In the genomic region with DNA sequence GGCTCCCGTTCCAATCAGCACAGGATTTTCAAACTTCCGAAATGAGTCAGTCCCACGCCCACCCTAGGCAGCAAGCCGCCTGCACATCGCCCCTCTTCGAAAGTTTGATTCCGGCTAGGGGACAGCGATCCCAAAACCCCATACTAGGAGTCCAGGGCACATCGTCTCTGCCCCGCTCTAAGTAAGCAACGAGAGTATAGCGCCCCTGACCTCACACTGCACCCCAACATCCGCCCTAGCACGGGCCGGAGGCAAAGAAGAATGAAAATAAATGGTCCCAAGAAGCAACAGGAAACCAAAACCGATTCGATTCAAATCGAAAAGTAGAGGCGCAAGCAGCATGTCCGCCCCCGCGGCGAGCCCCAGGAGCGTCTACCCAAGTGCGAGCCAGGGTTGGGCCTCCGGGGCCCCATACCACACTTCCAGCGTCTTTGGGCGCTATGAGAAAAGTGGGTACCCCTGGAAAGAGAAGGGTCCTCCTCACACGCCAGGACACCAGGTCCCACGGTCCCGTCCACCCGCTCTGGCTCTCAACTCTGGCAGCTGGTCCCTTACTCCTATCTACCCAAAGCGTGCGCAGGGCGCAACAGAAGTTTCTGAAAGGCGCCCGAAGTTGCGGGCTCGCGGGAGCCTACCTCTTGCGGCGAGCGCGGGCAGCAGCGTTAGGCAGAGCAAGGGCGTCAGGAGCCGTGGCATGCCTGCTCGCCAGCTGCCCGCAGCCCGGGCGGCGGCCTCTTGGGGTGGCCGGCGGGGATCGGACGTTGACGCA, we compare ENCODE assay signal across 8 mouse cellular contexts. TPM values are rescaled to one million over a fixed set of nuclear protein-coding genes. Genes with fewer than 3 reads are reported as not detected.
A peak's percentile ranks its signal among the peaks of the same experiment; 100 is the strongest.
DNase-seq lines count a peak whose midpoint lies in the region; ATAC-seq and TF ChIP-seq lines count a peak whose summit lies in the region.

No protein-coding gene starts in this region.

- no peak for TF ChIP-seq POLR2A in bone marrow, adult 2 months (IDR thresholded peaks at IDR 0.05; ENCODE audit: borderline replicate concordance, control insufficient read depth, low read depth, low read length)
- TF ChIP-seq POLR2A in spleen, adult 2 months (IDR thresholded peaks at IDR 0.05; ENCODE audit: low read depth, low read length): no peak

- H3K36me3 ChIP-seq in kidney, embryonic 15.5 days: peaks cover 10% of the 10 kb centered on the region
- H3K36me3 ChIP-seq in liver, postnatal 0 days (replicated peaks; ENCODE audit: insufficient read depth, low read length): peaks cover 7% of the 10 kb centered on the region
- H3K36me3 ChIP-seq in spleen, adult 2 months (ENCODE audit: control insufficient read depth, insufficient read depth, low read length): no peaks in the 10 kb centered on the region

- no peaks in the 10 kb centered on the region for H3K27me3 ChIP-seq in kidney, embryonic 15.5 days
- peaks cover 12% of the 10 kb centered on the region; the same call in 1 of the 2 replicates for H3K27me3 ChIP-seq in liver, postnatal 0 days (ENCODE audit: insufficient read depth, low read length)
- H3K27me3 ChIP-seq in spleen, adult 2 months (ENCODE audit: control insufficient read depth, insufficient read depth, low read length): peaks cover 2% of the 10 kb centered on the region; the same call in 1 of the 2 replicates

- TF ChIP-seq EP300 in liver, postnatal 0 days (IDR thresholded peaks at IDR 0.05; ENCODE audit: low read depth): no peak

- DNase-seq in kidney, adult 11 months: no peak
- DNase-seq in heart, postnatal 36 days: peak; percentile 59 to 68
- peak; percentile 42 for DNase-seq in liver, postnatal 0 days
- DNase-seq in spleen, adult 2 months (ENCODE audit: low read depth in 1 of 2, low spot score in 2 of 2): peak; percentile 29 to 50
- no peak for DNase-seq in adipocyte (ENCODE audit: low spot score)
- DNase-seq in urinary bladder, postnatal 14 days (ENCODE audit: low spot score): no peak

- under 1% methylated on average over 57 of the region's 57 CpGs for WGBS in kidney, embryonic 15.5 days
- under 1% methylated on average over 57 of the region's 57 CpGs for WGBS in bone marrow, adult 2 months
- under 1% methylated on average over 56 of the region's 57 CpGs for WGBS in liver, postnatal 0 days (ENCODE audit: insufficient replicate concordance)
- WGBS in spleen, adult 2 months: under 1% methylated on average over 57 of the region's 57 CpGs

- TF ChIP-seq CTCF in bone marrow, adult 2 months (IDR thresholded peaks at IDR 0.05; ENCODE audit: control insufficient read depth, insufficient read depth, low read length): no peak
- TF ChIP-seq CTCF in liver, postnatal 0 days (IDR thresholded peaks at IDR 0.05; ENCODE audit: low read depth): no peak
- no peak for TF ChIP-seq CTCF in spleen, adult 2 months (IDR thresholded peaks at IDR 0.05; ENCODE audit: extremely low read depth, insufficient read depth, insufficient read length, insufficient replicate concordance)

- peak overlapping the region; percentile 80 for H3K4me2 ChIP-seq in kidney, embryonic 15.5 days
- peak overlapping the region; percentile 81 for H3K4me2 ChIP-seq in liver, postnatal 0 days (ENCODE audit: low read depth, low read length)

- ATAC-seq in kidney, embryonic 15.5 days (replicated peaks; ENCODE audit: low FRiP score): 0 out of 2 replicates have a peak, but pooled peaks have one; percentile 2
- ATAC-seq in liver, postnatal 0 days: peak; percentile 18

- peak overlapping the region; percentile 92 for H3K27ac ChIP-seq in kidney, embryonic 15.5 days
- H3K27ac ChIP-seq in bone marrow, adult 2 months (ENCODE audit: control insufficient read depth, insufficient read depth, low read depth, low read length, poor library complexity): peak overlapping the region; percentile 86
- H3K27ac ChIP-seq in liver, postnatal 0 days (ENCODE audit: low read depth): peak overlapping the region; percentile 81
- peak overlapping the region; percentile 94 for H3K27ac ChIP-seq in spleen, adult 2 months (ENCODE audit: insufficient read depth, low read length)

- H3K4me3 ChIP-seq in kidney, embryonic 15.5 days (replicated peaks): peak overlapping the region; percentile 62
- peak overlapping the region; percentile 90 for H3K4me3 ChIP-seq in bone marrow, adult 2 months (replicated peaks; ENCODE audit: control insufficient read depth, low read depth, low read length)
- peak overlapping the region; percentile 76 for H3K4me3 ChIP-seq in liver, postnatal 0 days (ENCODE audit: low read depth, low read length)
- peak overlapping the region; percentile 91 for H3K4me3 ChIP-seq in spleen, adult 2 months (ENCODE audit: extremely low read depth, insufficient read depth, insufficient read length)

- H3K9me3 ChIP-seq in kidney, embryonic 15.5 days (replicated peaks): no peaks in the 10 kb centered on the region
- H3K9me3 ChIP-seq in liver, postnatal 0 days (ENCODE audit: low read length): no peaks in the 10 kb centered on the region

- H3K4me1 ChIP-seq in kidney, embryonic 15.5 days: peaks cover 83% of the 10 kb centered on the region
- H3K4me1 ChIP-seq in bone marrow, adult 2 months (ENCODE audit: control insufficient read depth, insufficient read depth, low read length): peaks cover 6% of the 10 kb centered on the region; the same call in 1 of the 2 replicates
- H3K4me1 ChIP-seq in liver, postnatal 0 days (ENCODE audit: insufficient read depth): peaks cover 40% of the 10 kb centered on the region
- peaks cover 21% of the 10 kb centered on the region; the same call in 1 of the 2 replicates for H3K4me1 ChIP-seq in spleen, adult 2 months (ENCODE audit: control insufficient read depth, insufficient read depth, insufficient read length)

- peak overlapping the region; percentile 85 for H3K9ac ChIP-seq in kidney, embryonic 15.5 days
- peak overlapping the region; percentile 89 for H3K9ac ChIP-seq in liver, postnatal 0 days (replicated peaks)

- intact Hi-C loops in heart, postnatal 36 days (cut with DNase I): loop anchor here (5.0 kb wide), 1 partner anchor 56 kb away; the partner anchor contains the start of gene Sec16a

RNA-seq across cellular contexts. Expression of gene Notch1, which starts 13.4 kb away (rescaled TPM):
- 22.0 and 24.6 TPM in 2 replicates for polyA plus RNA-seq in kidney, embryonic 15.5 days (2015; fragmentation: Nextera tagmentation; extraction: Ambion mirVana)
- 21.8 and 36.9 TPM in 2 replicates for polyA plus RNA-seq in bone marrow, adult 2 months (2011; ENCODE audit: insufficient read depth, insufficient read length, low replicate concordance, missing spikeins)
- total RNA-seq in heart, postnatal 36 days (2021): 10 to 100 TPM; 29.5 to 34.0 TPM
- polyA plus RNA-seq in liver, postnatal 0 days (2015; fragmentation: Nextera tagmentation; extraction: Ambion mirVana): 2.0 and 2.1 TPM in 2 replicates
- 34.6 and 39.6 TPM in 2 replicates for polyA plus RNA-seq in spleen, adult 2 months (2012; rRNA removed)

RNA-seq across cellular contexts. Expression of gene Sec16a, which starts 58.0 kb away (rescaled TPM):
- 25.3 and 26.0 TPM in 2 replicates for polyA plus RNA-seq in kidney, embryonic 15.5 days (2015; fragmentation: Nextera tagmentation; extraction: Ambion mirVana)
- 5.8 and 30.1 TPM in 2 replicates for polyA plus RNA-seq in bone marrow, adult 2 months (2011; ENCODE audit: insufficient read depth, insufficient read length, low replicate concordance, missing spikeins)
- 10 to 100 TPM; 36.9 to 39.1 TPM for total RNA-seq in heart, postnatal 36 days (2021)
- polyA plus RNA-seq in liver, postnatal 0 days (2015; fragmentation: Nextera tagmentation; extraction: Ambion mirVana): 7.8 and 8.0 TPM in 2 replicates
- polyA plus RNA-seq in spleen, adult 2 months (2012; rRNA removed): 65.2 and 74.3 TPM in 2 replicates

Comparison
In these comparisons a context has a peak if more than half of its experiments do, and no peak if none do; other contexts are left out.
1. DNase-seq: peak in heart, postnatal 36 days (2 of 2), liver, postnatal 0 days (single experiment) and spleen, adult 2 months (2 of 2); none in kidney, adult 11 months (single experiment), adipocyte (single experiment) and urinary bladder, postnatal 14 days (single experiment).
2. Peak in every context shown above with its lines, with median percentiles within 50 percentile points of each other: H3K27ac ChIP-seq and H3K4me3 ChIP-seq.